Mouse (Mus musculus) lung, embryonic 15.5 days (tissue): ENCODE data around the gene B130006D01Rik. TPM values are rescaled to one million over a fixed set of nuclear protein-coding genes. Genes with fewer than 3 reads are reported as not detected.

Source experiments
- ATAC-seq: fragments of 200-750 bp; cut with Nextera tagmentation; 2 replicates; pipeline ENCODE4 v1.8.0; 2017; ENCODE audit warnings: moderate number of reproducible peaks, borderline replicate concordance; ENCODE audit not compliant: low FRiP score, low TSS enrichment; ENCODE audit errors: extremely low read depth
- H3K27ac ChIP-seq: fragments of 300-500 bp; sonication (generic); 2 replicates; pipeline ENCODE4 v1.5.1; 2015; ENCODE audit warnings: moderate library complexity, mild to moderate bottlenecking, inconsistent platforms
- H3K27me3 ChIP-seq: fragments of 300-500 bp; sonication (generic); 2 replicates; pipeline ENCODE4 v1.6.1; 2015; ENCODE audit warnings: inconsistent platforms
- H3K36me3 ChIP-seq: fragments of 300-500 bp; sonication (generic); 2 replicates; pipeline ENCODE4 v1.6.1; 2015; ENCODE audit warnings: inconsistent platforms
- H3K4me1 ChIP-seq: fragments of 300-500 bp; sonication (generic); 2 replicates; pipeline ENCODE4 v1.6.1; 2015; ENCODE audit warnings: inconsistent platforms
- H3K4me2 ChIP-seq: fragments of 300-500 bp; sonication (generic); 2 replicates; pipeline ENCODE4 v1.6.1; 2015; ENCODE audit warnings: inconsistent platforms, mild to moderate bottlenecking, moderate library complexity
- H3K4me3 ChIP-seq: fragments of 300-500 bp; sonication (generic); 2 replicates; pipeline ENCODE4 v1.5.1; 2015; ENCODE audit warnings: mild to moderate bottlenecking, inconsistent platforms
- H3K9ac ChIP-seq: fragments of 300-500 bp; sonication (generic); 2 replicates; pipeline ENCODE4 v1.6.1; 2015; ENCODE audit warnings: inconsistent platforms
- H3K9me3 ChIP-seq: fragments of 300-500 bp; sonication (generic); 2 replicates; pipeline ENCODE4 v1.6.1; 2016; ENCODE audit warnings: inconsistent platforms
- WGBS: fragments of 180-500 bp; shearing (Covaris S2); methylation state at CpG from one replicate; pipeline ENCODE4 v1.1.7; 2015; 5-methylcytosine and 5-hydroxymethylcytosine counted together
- polyA plus RNA-seq: library from polyadenylated mRNA; unstranded; fragments of >200 nt; fragmentation: Nextera tagmentation; extraction: Ambion mirVana; gene quantifications from 2 replicates; pipeline ENCODE4 v1.2.1, GENCODE M21; 2015

B130006D01Rik gene
- polyA plus RNA-seq, 1 experiment from 2014 or later: 1.4 TPM

DNA sequence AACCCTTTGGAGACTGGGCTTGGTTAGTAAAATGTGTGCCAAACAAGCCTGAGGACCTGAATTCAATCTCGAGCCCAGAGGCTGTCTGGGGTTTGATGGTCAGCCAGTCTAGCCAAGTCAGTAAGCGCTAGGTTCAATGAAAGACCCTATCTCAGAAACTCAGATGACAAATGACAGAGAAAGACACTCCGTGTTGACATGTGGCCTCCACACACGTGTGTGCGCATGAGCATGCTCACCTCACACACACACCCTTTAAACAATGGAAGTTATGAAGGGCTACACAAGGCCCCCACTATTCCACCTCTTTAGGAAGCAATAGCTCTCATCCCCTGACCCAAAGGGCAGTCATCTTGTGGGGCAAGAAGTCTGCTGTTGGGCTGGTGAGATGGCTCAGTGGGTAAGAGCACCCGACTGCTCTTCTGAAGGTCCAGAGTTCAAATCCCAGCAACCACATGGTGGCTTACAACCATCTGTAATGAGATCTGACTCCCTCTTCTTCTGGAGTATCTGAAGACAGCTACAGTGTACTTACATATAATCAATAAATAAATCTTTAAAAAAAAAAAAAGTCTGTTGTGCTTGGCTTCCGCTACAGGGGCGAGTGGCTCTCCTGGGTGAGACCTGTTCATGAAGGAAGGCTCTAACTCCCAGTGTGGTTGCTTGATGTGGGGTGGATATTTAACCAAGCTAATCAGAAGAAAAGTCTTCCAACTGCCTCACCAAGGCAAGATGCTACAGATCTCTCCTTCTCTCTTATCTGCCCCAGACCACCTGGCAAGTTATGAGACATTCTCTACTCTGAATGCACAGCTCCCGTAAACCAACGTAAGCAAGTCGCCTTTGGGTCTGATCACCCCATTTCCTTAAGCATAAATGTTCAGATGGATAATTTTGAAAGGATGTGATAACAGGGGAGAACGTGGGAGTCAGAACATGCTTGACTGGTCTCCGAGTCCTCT is 22.3 kb upstream of the B130006D01Rik start:
- no peak for ATAC-seq
- Histone ChIP-seq H3K9ac (no peak overlapping the region), H3K36me3 (no peaks in the 10 kb centered on the region), H3K9me3 (no peaks in the 10 kb centered on the region), H3K27ac (no peak overlapping the region), H3K4me1 (no peaks in the 10 kb centered on the region), H3K27me3 (no peaks in the 10 kb centered on the region), H3K4me2 (no peak overlapping the region), H3K4me3 (no peak overlapping the region)
- 85% methylated on average over 13 of the region's 13 CpGs for WGBS

DNA sequence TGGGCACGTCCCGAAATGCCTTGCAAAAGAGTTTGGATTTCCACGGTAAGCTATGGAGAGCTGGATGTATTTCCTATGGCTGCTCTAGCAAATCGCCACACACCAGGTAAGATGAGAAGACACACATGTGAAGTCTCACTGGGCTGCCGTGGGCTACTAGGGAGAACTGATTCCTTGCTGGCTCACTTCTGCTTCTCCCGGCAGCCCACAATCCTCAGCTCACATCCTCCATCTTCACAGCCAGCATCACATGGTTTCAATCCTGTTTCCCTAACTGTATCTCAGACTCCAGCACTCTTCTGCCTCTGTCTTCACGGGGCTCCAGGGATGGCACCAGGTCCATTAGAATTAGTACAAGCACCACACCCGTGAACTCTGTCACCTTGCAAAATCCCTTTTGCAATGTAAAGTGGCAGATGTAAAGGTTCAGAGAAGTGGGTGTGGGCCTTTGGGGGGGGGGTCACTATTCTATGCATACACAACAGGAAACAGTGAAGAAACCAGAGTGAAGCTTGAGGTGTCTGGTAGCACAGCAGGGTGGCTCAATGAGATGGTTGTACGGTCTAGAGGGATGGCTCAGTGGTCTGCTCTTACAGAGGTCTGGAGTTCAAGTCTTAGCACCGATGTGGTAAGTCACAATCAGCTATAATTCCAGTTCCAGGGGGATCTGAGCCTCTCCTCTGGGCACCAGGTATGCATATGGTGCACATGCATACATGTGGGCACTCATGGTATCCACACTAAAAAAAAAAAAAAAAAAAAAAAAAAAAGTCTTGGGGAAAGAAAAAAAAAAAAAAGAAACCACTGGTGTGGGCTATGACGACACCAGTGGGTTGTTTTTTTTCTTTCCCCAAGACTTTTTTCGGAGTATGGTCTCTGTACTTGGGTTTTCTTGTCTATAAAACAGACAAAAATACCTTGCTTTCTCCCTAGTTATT is 19.1 kb upstream of the B130006D01Rik start:
- no peak overlapping the region for H3K9ac ChIP-seq
- peaks cover 4% of the 10 kb centered on the region; the same call in 1 of the 2 replicates for H3K4me1 ChIP-seq
- ATAC-seq: no peak
- H3K36me3 ChIP-seq: no peaks in the 10 kb centered on the region
- no peak overlapping the region for H3K4me2 ChIP-seq
- 84% methylated on average over 12 of the region's 12 CpGs for WGBS
- no peak overlapping the region for H3K4me3 ChIP-seq
- no peak overlapping the region for H3K27ac ChIP-seq
- no peaks in the 10 kb centered on the region for H3K9me3 ChIP-seq
- no peaks in the 10 kb centered on the region for H3K27me3 ChIP-seq

- no peak overlapping the region for H3K9ac ChIP-seq
- no peak overlapping the region for H3K27ac ChIP-seq
- no peak for ATAC-seq
- no peaks in the 10 kb centered on the region for H3K36me3 ChIP-seq
- no peaks in the 10 kb centered on the region for H3K27me3 ChIP-seq
- H3K4me1 ChIP-seq: peaks cover 4% of the 10 kb centered on the region; the same call in 1 of the 2 replicates
- WGBS: 73% methylated on average over 4 of the region's 4 CpGs
- H3K9me3 ChIP-seq: no peaks in the 10 kb centered on the region
- no peak overlapping the region for H3K4me2 ChIP-seq
- no peak overlapping the region for H3K4me3 ChIP-seq
These were observed 18.4 kb upstream of the B130006D01Rik start for GRCm38 (mm10) chr11:95704970-95705330.

GRCm38 (mm10) chr11:95709534-95710040 is 13.8 kb upstream of the B130006D01Rik start:
- no peak overlapping the region for H3K9ac ChIP-seq
- H3K27me3 ChIP-seq: no peaks in the 10 kb centered on the region
- no peak for ATAC-seq
- peaks cover 18% of the 10 kb centered on the region for H3K4me1 ChIP-seq
- H3K36me3 ChIP-seq: no peaks in the 10 kb centered on the region
- no peak overlapping the region for H3K4me3 ChIP-seq
- 85% methylated on average over 6 of the region's 6 CpGs for WGBS
- no peaks in the 10 kb centered on the region for H3K9me3 ChIP-seq
- H3K4me2 ChIP-seq: no peak overlapping the region
- H3K27ac ChIP-seq: no peak overlapping the region

GRCm38 (mm10) chr11:95710478-95710877 is 12.9 kb upstream of the B130006D01Rik start:
- no peaks in the 10 kb centered on the region for H3K9me3 ChIP-seq
- H3K4me2 ChIP-seq: no peak overlapping the region
- no peaks in the 10 kb centered on the region for H3K36me3 ChIP-seq
- H3K9ac ChIP-seq: no peak overlapping the region
- WGBS: 77% methylated on average over 7 of the region's 7 CpGs
- no peak overlapping the region for H3K4me3 ChIP-seq
- ATAC-seq: no peak
- H3K27me3 ChIP-seq: no peaks in the 10 kb centered on the region
- peaks cover 26% of the 10 kb centered on the region for H3K4me1 ChIP-seq
- no peak overlapping the region for H3K27ac ChIP-seq

DNA sequence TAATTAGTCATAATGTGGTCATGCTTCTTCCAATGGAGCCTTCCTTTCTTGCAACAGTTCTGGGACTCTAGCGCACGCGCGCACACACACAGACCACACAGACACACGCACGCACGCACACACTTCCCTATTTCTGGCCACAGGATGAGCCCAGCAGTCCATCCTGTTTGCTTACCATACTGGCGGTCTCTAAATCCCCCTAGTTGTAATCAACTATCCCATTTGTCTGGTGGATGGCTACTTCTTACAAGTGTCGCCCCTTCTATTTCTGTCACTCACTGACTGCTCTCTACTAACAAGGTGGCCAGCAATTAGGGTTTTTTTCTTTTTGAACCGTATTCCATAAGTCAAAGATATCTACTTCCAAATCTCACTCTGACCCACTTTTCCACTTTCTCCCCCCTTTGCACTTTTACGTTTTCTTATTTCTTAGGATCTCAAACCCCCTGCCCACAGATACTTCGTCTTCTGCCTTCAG is 11.3 kb upstream of the B130006D01Rik start:
- ATAC-seq: peak; percentile 16; the same call in 1 of the 2 replicates
- 14% methylated on average over 12 of the region's 12 CpGs for WGBS
- no peaks in the 10 kb centered on the region for H3K27me3 ChIP-seq
- no peaks in the 10 kb centered on the region for H3K9me3 ChIP-seq
- no peaks in the 10 kb centered on the region for H3K36me3 ChIP-seq
- peak overlapping the region; percentile 95 for H3K4me3 ChIP-seq
- H3K4me1 ChIP-seq: peaks cover 32% of the 10 kb centered on the region
- peak overlapping the region; percentile 99 for H3K27ac ChIP-seq
- peak overlapping the region; percentile 97; the same call in 1 of the 2 replicates for H3K9ac ChIP-seq
- peak overlapping the region; percentile 83 for H3K4me2 ChIP-seq

DNA sequence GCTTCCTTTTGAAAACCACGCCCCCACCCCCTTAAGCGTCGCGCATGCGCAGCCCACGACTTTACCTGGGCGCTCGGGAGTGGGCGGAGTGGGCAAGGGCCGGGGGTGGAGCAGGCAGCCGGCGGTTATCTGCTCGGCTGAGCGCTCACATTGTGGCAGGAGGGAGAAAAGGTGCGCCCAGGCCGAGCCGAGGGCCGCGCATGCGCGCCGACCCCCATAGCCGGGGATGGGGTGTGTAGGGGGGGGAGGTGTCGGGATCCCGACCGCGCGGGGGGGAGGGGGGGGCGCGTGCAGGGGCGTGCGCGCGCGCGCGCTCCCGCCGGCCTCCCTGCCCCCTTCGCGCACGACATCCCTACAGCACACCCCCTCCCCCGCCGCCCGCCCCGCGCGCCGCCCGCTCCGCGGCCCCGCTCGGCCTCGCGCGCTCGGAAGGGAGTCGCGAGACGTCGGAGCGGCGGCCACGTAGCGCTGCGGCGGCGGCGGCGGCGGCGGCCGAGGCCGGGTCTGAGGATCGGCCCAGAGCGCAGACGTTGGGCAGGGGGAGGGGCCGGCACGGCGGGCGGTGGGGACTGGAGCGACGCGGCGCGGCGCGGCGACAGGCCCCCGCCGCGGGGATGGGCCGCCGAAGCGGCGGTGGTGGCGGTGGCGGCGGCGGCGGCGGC is 10.7 kb upstream of the B130006D01Rik start, which contains the start of gene Zfp652:
Gene Zfp652, plus strand, starts transcription at position 111 of the 662 bp plus-strand sequence.
- no peaks in the 10 kb centered on the region for H3K9me3 ChIP-seq
- peak; percentile 89 for ATAC-seq
- under 1% methylated on average over 47 of the region's 103 CpGs for WGBS
- H3K9ac ChIP-seq: peak within 1 kb of the TSS; percentile 97
- H3K27me3 ChIP-seq: no peaks in the 10 kb centered on the region
- no peaks in the 10 kb centered on the region for H3K36me3 ChIP-seq
- H3K27ac ChIP-seq: peak within 1 kb of the TSS; percentile 99
- peaks cover 32% of the 10 kb centered on the region for H3K4me1 ChIP-seq
- H3K4me2 ChIP-seq: peak within 1 kb of the TSS; percentile 83
- peak within 1 kb of the TSS; percentile 95 for H3K4me3 ChIP-seq

DNA sequence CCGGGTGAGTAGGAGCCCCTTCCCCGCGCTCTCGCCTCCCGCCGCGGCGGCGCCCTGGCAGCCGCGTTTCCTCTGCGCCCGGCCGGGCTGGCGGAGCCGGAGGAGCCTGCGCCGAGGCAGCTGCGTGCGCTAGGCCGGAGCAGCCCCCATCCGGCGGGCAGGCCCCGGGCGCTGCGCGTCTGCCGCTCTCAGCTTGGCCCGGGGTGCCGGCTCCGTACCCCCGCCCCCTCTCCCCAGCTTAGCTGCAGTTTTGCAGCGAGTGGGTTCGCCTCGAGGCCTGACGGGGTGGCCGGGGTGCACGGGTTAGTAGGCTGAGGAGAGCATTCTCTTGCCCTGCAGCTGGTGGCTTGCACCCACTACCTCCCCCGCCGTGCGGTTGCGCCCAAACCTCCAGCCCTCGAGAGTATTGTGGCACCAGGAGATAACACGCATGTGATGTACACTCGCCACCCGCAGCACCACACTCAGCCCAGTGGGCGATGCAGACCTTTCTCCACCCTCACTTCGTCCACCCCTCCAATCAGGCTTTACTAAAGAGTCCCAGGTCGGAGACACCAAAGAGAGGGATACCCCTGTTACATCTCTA is 10.1 kb upstream of the B130006D01Rik start:
- no peaks in the 10 kb centered on the region for H3K36me3 ChIP-seq
- peak overlapping the region; percentile 97 for H3K9ac ChIP-seq
- no peaks in the 10 kb centered on the region for H3K27me3 ChIP-seq
- WGBS: under 1% methylated on average over 38 of the region's 49 CpGs
- peak overlapping the region; percentile 95 for H3K4me3 ChIP-seq
- ATAC-seq: peak; percentile 72
- no peaks in the 10 kb centered on the region for H3K9me3 ChIP-seq
- peaks cover 28% of the 10 kb centered on the region for H3K4me1 ChIP-seq
- H3K27ac ChIP-seq: peak overlapping the region; percentile 99
- peak overlapping the region; percentile 83 for H3K4me2 ChIP-seq

DNA sequence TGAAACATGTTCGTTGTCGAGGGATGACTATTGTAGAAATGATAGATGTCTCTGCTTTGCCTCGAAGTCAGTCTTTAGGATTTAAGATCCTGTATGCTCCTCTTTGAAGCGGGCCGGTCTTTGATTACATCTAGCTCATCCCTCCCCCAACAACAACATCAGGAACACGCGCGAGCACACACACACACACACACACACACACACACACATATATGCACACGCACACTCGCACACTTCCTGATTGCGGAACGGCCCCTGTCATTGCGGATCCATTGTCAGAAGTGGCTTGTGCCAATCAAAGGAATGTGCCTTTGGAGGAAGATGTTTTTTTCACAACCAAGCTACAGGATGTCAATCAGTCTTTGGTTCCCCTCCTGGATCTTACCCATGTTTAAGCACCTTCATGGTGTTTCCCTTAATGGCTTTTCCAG is 9.6 kb upstream of the B130006D01Rik start:
- Histone ChIP-seq H3K27me3 (no peaks in the 10 kb centered on the region), H3K4me2 (peak overlapping the region; percentile 83), H3K9ac (peak overlapping the region; percentile 97), H3K9me3 (no peaks in the 10 kb centered on the region), H3K4me3 (peak overlapping the region; percentile 95), H3K27ac (peak overlapping the region; percentile 99), H3K36me3 (no peaks in the 10 kb centered on the region), H3K4me1 (peaks cover 28% of the 10 kb centered on the region)
- WGBS: under 1% methylated on average over 13 of the region's 13 CpGs
- ATAC-seq: no peak

DNA sequence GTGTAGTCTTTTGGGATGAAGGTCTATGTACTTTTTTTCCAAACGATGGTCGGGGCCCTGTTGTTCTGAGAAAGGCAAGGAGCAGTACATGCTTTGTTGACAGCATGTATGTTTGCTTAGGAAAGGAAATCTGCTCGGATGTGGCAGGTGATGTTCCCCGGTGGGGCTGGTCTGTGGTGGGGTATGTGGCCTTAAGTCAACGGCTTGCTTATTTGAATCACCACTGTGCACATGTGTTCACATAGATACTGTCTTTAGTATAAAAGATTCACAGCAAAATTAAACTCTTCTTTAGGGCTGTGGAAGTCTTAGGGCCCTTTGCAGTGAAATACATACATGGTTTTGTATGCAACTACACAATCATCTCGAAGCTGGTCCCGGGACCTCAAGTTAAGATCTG is 9.0 kb upstream of the B130006D01Rik start:
- Histone ChIP-seq H3K36me3 (no peaks in the 10 kb centered on the region), H3K4me1 (peaks cover 28% of the 10 kb centered on the region), H3K4me3 (peak overlapping the region; percentile 95), H3K9ac (peak overlapping the region; percentile 97; the same call in 1 of the 2 replicates), H3K27me3 (no peaks in the 10 kb centered on the region), H3K4me2 (peak overlapping the region; percentile 83), H3K9me3 (no peaks in the 10 kb centered on the region), H3K27ac (no peak overlapping the region)
- WGBS: 22% methylated on average over 7 of the region's 7 CpGs
- no peak for ATAC-seq
